Mouse (Mus musculus): ENCODE measurements around the gene Spata13. TPM values are rescaled to one million over a fixed set of nuclear protein-coding genes. Genes with fewer than 3 reads are reported as not detected.
A peak's percentile ranks its signal among the peaks of the same experiment; 100 is the strongest.

The Spata13 gene
- total RNA-seq, 2 experiments from 2014 or later, result 3.8 to 4.3 TPM

DNA sequence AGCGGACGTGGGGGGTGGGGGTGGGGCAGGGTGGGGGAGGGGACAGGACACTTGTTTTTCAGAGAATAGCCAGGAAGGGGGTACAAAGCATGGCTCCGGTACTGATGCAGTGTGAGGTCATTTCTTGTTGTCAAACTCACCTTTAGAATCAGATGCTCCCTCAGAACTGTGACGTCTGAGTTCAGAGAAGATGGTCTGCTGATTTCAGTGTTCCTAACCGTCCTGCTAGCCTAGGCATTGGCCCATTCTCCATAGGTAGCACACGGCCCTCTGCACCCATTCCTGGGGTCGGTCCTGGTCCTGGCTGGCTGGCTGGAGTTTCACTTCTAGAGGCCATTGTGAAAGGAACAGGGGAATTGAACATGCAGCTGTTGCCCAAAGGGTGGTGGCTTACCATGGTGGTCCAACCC lies 103.4 kb downstream of the Spata13 start:
- H3K4me3 ChIP-seq, result no peak overlapping the region
- DNase-seq, result no peak
- intact Hi-C loops (cut with DNase I), result no loop called here
- peak overlapping the region; percentile 75 for H3K27ac ChIP-seq
- TF ChIP-seq CTCF (IDR thresholded peaks at IDR 0.05), result no peak

DNA sequence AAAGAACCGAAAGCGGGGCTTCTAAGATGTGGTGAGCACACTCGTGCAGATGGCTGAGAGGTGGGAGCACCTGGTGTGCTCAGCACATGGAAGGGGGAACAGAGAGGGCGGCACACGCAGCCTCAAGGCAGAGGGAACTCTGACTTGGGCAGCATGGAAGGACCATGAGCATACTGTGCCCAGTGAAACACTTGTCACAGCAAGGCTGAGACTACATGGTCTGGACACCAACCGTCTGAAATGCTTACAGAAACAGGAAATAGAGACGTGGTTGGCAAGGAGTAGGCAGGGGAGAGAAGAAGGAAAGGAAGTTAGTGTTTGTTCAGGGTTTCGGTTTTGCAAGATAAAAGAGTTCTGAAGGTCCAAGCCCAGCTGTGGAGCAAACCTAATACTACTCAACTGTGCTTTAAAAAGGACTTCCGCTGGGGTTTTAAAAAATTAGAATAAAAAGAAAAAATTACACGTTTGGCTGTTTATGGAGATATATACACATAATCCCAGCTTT lies 104.7 kb downstream of the Spata13 start:
- no peak for DNase-seq
- Histone ChIP-seq H3K4me3 (peak overlapping the region; percentile 2; the same call in 1 of the 2 replicates), H3K27ac (peak overlapping the region; percentile 56)
- intact Hi-C loops (cut with DNase I), result no loop called here
- no peak for TF ChIP-seq CTCF (IDR thresholded peaks at IDR 0.05)

- intact Hi-C loops (cut with DNase I), result no loop called here
- Histone ChIP-seq H3K4me3 (no peak overlapping the region), H3K27ac (no peak overlapping the region)
- no peak for DNase-seq
- TF ChIP-seq CTCF (IDR thresholded peaks at IDR 0.05), result no peak
Observed at GRCm38 (mm10) chr14:60739155-60739554, 105.4 kb downstream of the Spata13 start.

DNA sequence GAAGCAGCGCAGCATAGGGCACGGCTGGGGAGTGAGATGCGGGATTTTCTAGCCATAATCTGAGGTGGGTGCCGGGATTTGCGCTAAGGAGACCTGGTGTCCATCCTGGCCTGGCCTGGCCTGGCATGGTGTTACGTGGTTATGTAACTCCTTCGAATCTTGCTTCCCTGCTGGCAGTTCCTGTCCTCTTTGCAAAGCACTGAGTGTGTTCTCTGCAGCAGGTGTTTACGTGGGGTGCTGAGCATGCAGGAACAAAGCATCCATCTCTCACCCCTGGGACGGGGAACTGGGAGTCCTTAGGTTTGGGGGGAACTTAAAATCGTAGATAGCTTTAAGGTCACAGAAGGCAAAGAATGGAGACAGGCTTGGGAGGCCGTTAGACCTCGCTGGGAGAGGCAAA lies 105.8 kb downstream of the Spata13 start:
- DNase-seq, result no peak
- no peak for TF ChIP-seq CTCF (IDR thresholded peaks at IDR 0.05)
- intact Hi-C loops (cut with DNase I), result loop anchor here (5.0 kb wide), 1 partner anchor 32 kb away; no protein-coding TSS in a partner anchor
- Histone ChIP-seq H3K27ac (peak overlapping the region; percentile 46), H3K4me3 (no peak overlapping the region)

DNA sequence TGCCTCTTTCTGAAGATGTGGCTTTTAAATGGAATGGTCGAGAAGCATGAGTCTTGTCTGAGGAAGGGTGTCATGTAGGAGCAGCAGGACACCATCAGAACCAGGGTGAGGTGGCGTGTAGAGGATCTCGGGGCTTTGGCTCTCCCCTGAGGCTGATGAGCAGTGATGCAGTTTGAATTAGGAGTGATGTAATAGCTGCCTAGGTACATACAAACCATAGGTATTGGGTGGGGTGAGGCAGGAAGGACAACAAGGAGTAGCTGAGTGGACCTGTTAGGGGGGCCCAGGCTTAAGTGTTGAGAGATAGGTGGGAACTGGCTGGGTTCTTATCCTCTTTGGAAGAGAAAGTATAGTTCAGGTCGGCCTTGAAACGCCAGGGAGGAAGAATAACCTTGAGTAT lies 106.7 kb downstream of the Spata13 start:
- intact Hi-C loops (cut with DNase I), result loop anchor here (5.0 kb wide), 1 partner anchor 33 kb away; no protein-coding TSS in a partner anchor
- no peak for DNase-seq

GRCm38 (mm10) chr14:60741033-60741432 lies 107.2 kb downstream of the Spata13 start:
- intact Hi-C loops (cut with DNase I), result loop anchor here (5.0 kb wide), 1 partner anchor 34 kb away; no protein-coding TSS in a partner anchor
- no peak for TF ChIP-seq CTCF (IDR thresholded peaks at IDR 0.05)
- H3K27ac ChIP-seq, result peak overlapping the region; percentile 46
- DNase-seq, result no peak
- no peak overlapping the region for H3K4me3 ChIP-seq

More for the DNA sequence above, 106.7 kb downstream of the Spata13 start:
- peak overlapping the region; percentile 20; the same call in 1 of the 2 replicates for H3K27ac ChIP-seq
- no peak overlapping the region for H3K4me3 ChIP-seq
- no peak for TF ChIP-seq CTCF (IDR thresholded peaks at IDR 0.05)

DNA sequence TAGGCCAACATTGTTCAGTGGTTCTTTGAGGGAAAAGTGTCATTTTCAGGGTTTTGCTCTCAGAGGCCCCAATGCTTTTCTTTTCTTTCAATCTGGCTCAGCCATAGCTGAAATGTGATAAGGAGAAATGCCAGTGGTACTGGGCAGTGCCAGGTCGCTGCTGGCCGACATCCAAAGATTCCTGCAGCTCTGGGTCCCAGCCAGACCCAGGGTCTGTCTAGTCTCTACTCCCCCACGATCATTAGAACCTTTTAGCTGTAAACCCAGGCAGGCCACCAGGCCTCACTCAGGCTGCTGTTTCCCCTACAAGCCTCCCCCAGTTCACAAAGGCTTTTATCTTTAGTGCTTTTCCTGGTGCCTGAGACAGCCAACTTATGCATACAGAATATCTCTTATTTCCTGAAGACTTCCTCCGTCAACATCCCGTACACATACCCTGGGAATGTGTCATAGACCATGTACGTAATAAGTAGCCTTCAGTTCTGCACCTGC lies 107.7 kb downstream of the Spata13 start:
- TF ChIP-seq CTCF (IDR thresholded peaks at IDR 0.05), result no peak
- no peak overlapping the region for H3K4me3 ChIP-seq
- intact Hi-C loops (cut with DNase I), result loop anchor here (5.0 kb wide), 1 partner anchor 34 kb away; no protein-coding TSS in a partner anchor
- peak overlapping the region; percentile 46 for H3K27ac ChIP-seq
- DNase-seq, result peak; percentile 51

DNA sequence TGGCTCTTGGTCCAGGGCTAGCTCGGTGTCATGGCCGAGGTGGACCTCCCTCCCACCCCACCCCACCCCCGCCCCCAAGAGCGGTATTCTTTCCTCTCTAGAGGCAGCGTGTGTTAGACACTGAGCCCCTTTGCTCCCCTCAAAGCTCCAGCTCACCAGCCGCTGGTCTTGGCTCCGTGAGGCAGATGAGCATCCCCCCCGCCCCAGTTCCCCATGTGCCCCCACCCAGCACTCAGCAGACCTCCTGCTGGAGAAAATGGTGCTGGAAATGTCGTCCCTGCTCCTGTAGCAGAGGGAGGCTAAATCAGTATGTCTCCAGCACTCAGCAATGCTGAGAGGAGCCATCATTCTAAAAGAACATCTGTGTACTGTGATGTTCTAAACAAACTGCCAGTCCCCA lies 109.9 kb downstream of the Spata13 start:
- H3K4me3 ChIP-seq, result no peak overlapping the region
- intact Hi-C loops (cut with DNase I), result loop anchor here (5.0 kb wide), 1 partner anchor 36 kb away; no protein-coding TSS in a partner anchor
- TF ChIP-seq CTCF (IDR thresholded peaks at IDR 0.05), result no peak
- H3K27ac ChIP-seq, result no peak overlapping the region
- no peak for DNase-seq

DNA sequence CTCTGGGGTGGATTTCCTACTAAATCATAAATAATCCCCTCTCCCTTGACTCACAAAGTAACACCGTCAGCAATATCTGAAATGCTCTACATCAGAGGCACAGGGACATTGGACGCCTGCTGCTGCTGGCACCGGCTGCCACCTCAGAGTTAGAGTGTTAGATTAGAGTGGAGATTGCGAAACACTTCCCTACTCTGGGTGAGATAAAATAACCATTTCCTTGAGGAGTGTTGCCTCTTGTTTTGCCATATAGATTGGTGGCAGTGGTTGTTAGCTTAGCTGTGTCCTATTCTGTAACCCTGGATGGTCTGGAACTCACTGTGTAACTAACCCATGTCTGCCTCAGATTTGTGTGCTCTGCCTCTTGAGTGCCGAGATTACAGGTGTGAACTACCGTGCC lies 111.4 kb downstream of the Spata13 start:
- no peak for DNase-seq
- Histone ChIP-seq H3K4me3 (no peak overlapping the region), H3K27ac (no peak overlapping the region)
- intact Hi-C loops (cut with DNase I), result no loop called here
- TF ChIP-seq CTCF (IDR thresholded peaks at IDR 0.05), result no peak

GRCm38 (mm10) chr14:60746141-60746540 lies 112.3 kb downstream of the Spata13 start:
- intact Hi-C loops (cut with DNase I), result no loop called here
- no peak for TF ChIP-seq CTCF (IDR thresholded peaks at IDR 0.05)
- DNase-seq, result no peak
- Histone ChIP-seq H3K4me3 (no peak overlapping the region), H3K27ac (no peak overlapping the region)

- H3K4me3 ChIP-seq, result no peak overlapping the region
- no peak for DNase-seq
- TF ChIP-seq CTCF (IDR thresholded peaks at IDR 0.05), result no peak
- no peak overlapping the region for H3K27ac ChIP-seq
- intact Hi-C loops (cut with DNase I), result no loop called here
Observed at GRCm38 (mm10) chr14:60747154-60747870, 113.5 kb downstream of the Spata13 start.

GRCm38 (mm10) chr14:60749880-60750279 lies 116.1 kb downstream of the Spata13 start:
- intact Hi-C loops (cut with DNase I), result no loop called here

GRCm38 (mm10) chr14:60751581-60751980 lies 117.8 kb downstream of the Spata13 start:
- no peak overlapping the region for H3K27ac ChIP-seq
- DNase-seq, result no peak
- no peak for TF ChIP-seq CTCF (IDR thresholded peaks at IDR 0.05)
- intact Hi-C loops (cut with DNase I), result no loop called here
- H3K4me3 ChIP-seq, result no peak overlapping the region

More at GRCm38 (mm10) chr14:60749880-60750279, 116.1 kb downstream of the Spata13 start:
- H3K4me3 ChIP-seq, result no peak overlapping the region
- H3K27ac ChIP-seq, result peak overlapping the region; percentile 6; the same call in 1 of the 2 replicates
- DNase-seq, result no peak
- no peak for TF ChIP-seq CTCF (IDR thresholded peaks at IDR 0.05)

Measured in gastrocnemius, adult 2 months (tissue).